Mouse (Mus musculus) hindbrain, embryonic 12.5 days (tissue): ENCODE measurements around the gene Pygm. TPM values are rescaled to one million over a fixed set of nuclear protein-coding genes. Genes with fewer than 3 reads are reported as not detected.

Experiments used
- ATAC-seq: fragments of 200-750 bp; cut with Nextera tagmentation; 2 replicates; pipeline ENCODE4 v1.8.0; 2017; ENCODE audit warnings: moderate TSS enrichment; ENCODE audit not compliant: low FRiP score
- H3K27ac ChIP-seq: fragments of 300-500 bp; sonication (generic); 2 replicates; pipeline ENCODE4 v1.5.1; 2016; ENCODE audit warnings: mild to moderate bottlenecking
- H3K27me3 ChIP-seq: fragments of 300-500 bp; sonication (generic); 2 replicates; pipeline ENCODE4 v1.6.1; 2016; ENCODE audit warnings: mild to moderate bottlenecking
- H3K36me3 ChIP-seq: fragments of 300-500 bp; sonication (generic); 2 replicates; pipeline ENCODE4 v1.6.1; 2016; ENCODE audit warnings: mild to moderate bottlenecking
- H3K4me1 ChIP-seq: fragments of 300-500 bp; sonication (generic); 2 replicates; pipeline ENCODE4 v1.6.1; 2016
- H3K4me2 ChIP-seq: fragments of 300-500 bp; sonication (generic); replicated peaks from 2 replicates; pipeline ENCODE4 v1.6.1; 2016; ENCODE audit warnings: mild to moderate bottlenecking
- H3K4me3 ChIP-seq: fragments of 300-500 bp; sonication (generic); 2 replicates; pipeline ENCODE4 v1.5.1; 2016; ENCODE audit warnings: mild to moderate bottlenecking
- H3K9ac ChIP-seq: fragments of 300-500 bp; sonication (generic); 2 replicates; pipeline ENCODE4 v1.6.1; 2016; ENCODE audit warnings: mild to moderate bottlenecking, moderate library complexity
- H3K9me3 ChIP-seq: fragments of 300-500 bp; sonication (generic); replicated peaks from 2 replicates; pipeline ENCODE4 v1.6.1; 2016; ENCODE audit warnings: mild to moderate bottlenecking
- WGBS: fragments of 180-500 bp; shearing (Covaris S2); methylation state at CpG from one replicate; pipeline ENCODE4 v1.1.7; 2016; 5-methylcytosine and 5-hydroxymethylcytosine counted together
- polyA plus RNA-seq: library from polyadenylated mRNA; unstranded; fragments of >200 nt; fragmentation: Nextera tagmentation; extraction: Ambion mirVana; gene quantifications from 2 replicates; pipeline ENCODE4 v1.2.1, GENCODE M21; 2016

Pygm gene
- polyA plus RNA-seq, 1 experiment from 2014 or later = 1.8 TPM

GRCm38 (mm10) chr19:6419805-6420310 lies 35.7 kb downstream of the Pygm start:
- H3K9me3 ChIP-seq = no peaks in the 10 kb centered on the region
- peaks cover 41% of the 10 kb centered on the region for H3K27me3 ChIP-seq
- peak overlapping the region; percentile 89 for H3K9ac ChIP-seq
- peak overlapping the region; percentile 94; the same call in 1 of the 2 replicates for H3K27ac ChIP-seq
- no peak for ATAC-seq
- 60% methylated on average over 9 of the region's 9 CpGs for WGBS
- H3K36me3 ChIP-seq = no peaks in the 10 kb centered on the region
- H3K4me3 ChIP-seq = peak overlapping the region; percentile 69
- peak overlapping the region; percentile 90 for H3K4me2 ChIP-seq
- H3K4me1 ChIP-seq = peaks cover 80% of the 10 kb centered on the region

- 50% methylated on average over 19 of the region's 19 CpGs for WGBS
- Histone ChIP-seq H3K4me2 (peak overlapping the region; percentile 90), H3K27me3 (peaks cover 45% of the 10 kb centered on the region), H3K9me3 (no peaks in the 10 kb centered on the region), H3K36me3 (no peaks in the 10 kb centered on the region), H3K4me1 (peaks cover 80% of the 10 kb centered on the region), H3K9ac (peak overlapping the region; percentile 89), H3K27ac (0 out of 2 replicates have a peak overlapping the region, but pooled peaks have one; percentile 9), H3K4me3 (peak overlapping the region; percentile 69)
- no peak for ATAC-seq
Observed at GRCm38 (mm10) chr19:6420481-6421210, 36.4 kb downstream of the Pygm start.

GRCm38 (mm10) chr19:6421211-6421590 lies 37.0 kb downstream of the Pygm start:
- ATAC-seq = no peak
- H3K27ac ChIP-seq = no peak overlapping the region
- H3K9me3 ChIP-seq = no peaks in the 10 kb centered on the region
- peaks cover 50% of the 10 kb centered on the region for H3K27me3 ChIP-seq
- peak overlapping the region; percentile 90 for H3K4me2 ChIP-seq
- peak overlapping the region; percentile 89; the same call in 1 of the 2 replicates for H3K9ac ChIP-seq
- H3K36me3 ChIP-seq = no peaks in the 10 kb centered on the region
- WGBS = 73% methylated on average over 9 of the region's 9 CpGs
- H3K4me3 ChIP-seq = 0 out of 2 replicates have a peak overlapping the region, but pooled peaks have one; percentile 69
- H3K4me1 ChIP-seq = peaks cover 80% of the 10 kb centered on the region

GRCm38 (mm10) chr19:6422014-6422413 lies 37.8 kb downstream of the Pygm start:
- H3K4me3 ChIP-seq = no peak overlapping the region
- H3K27ac ChIP-seq = no peak overlapping the region
- H3K4me1 ChIP-seq = peaks cover 79% of the 10 kb centered on the region
- H3K27me3 ChIP-seq = peaks cover 57% of the 10 kb centered on the region
- H3K36me3 ChIP-seq = no peaks in the 10 kb centered on the region
- WGBS = 73% methylated on average over 7 of the region's 7 CpGs
- H3K9ac ChIP-seq = no peak overlapping the region
- no peaks in the 10 kb centered on the region for H3K9me3 ChIP-seq
- H3K4me2 ChIP-seq = no peak overlapping the region
- ATAC-seq = no peak

- H3K36me3 ChIP-seq = peaks cover 3% of the 10 kb centered on the region; the same call in 1 of the 2 replicates
- H3K9me3 ChIP-seq = no peaks in the 10 kb centered on the region
- 87% methylated on average over 16 of the region's 16 CpGs for WGBS
- H3K27ac ChIP-seq = no peak overlapping the region
- H3K4me3 ChIP-seq = no peak overlapping the region
- ATAC-seq = no peak
- H3K9ac ChIP-seq = no peak overlapping the region
- no peak overlapping the region for H3K4me2 ChIP-seq
- H3K27me3 ChIP-seq = peaks cover 70% of the 10 kb centered on the region
- H3K4me1 ChIP-seq = peaks cover 79% of the 10 kb centered on the region
Observed at GRCm38 (mm10) chr19:6423241-6423640, 39.0 kb downstream of the Pygm start.

- Histone ChIP-seq H3K9ac (no peak overlapping the region), H3K27me3 (peaks cover 73% of the 10 kb centered on the region), H3K4me3 (no peak overlapping the region), H3K36me3 (peaks cover 11% of the 10 kb centered on the region; the same call in 1 of the 2 replicates), H3K4me1 (peaks cover 84% of the 10 kb centered on the region), H3K9me3 (no peaks in the 10 kb centered on the region), H3K4me2 (no peak overlapping the region), H3K27ac (peak overlapping the region; percentile 71)
- no peak for ATAC-seq
- WGBS = 54% methylated on average over 8 of the region's 8 CpGs
Observed at GRCm38 (mm10) chr19:6424137-6424881, 40.1 kb downstream of the Pygm start.

- H3K9ac ChIP-seq = no peak overlapping the region
- no peaks in the 10 kb centered on the region for H3K9me3 ChIP-seq
- peaks cover 74% of the 10 kb centered on the region for H3K27me3 ChIP-seq
- WGBS = 48% methylated on average over 5 of the region's 5 CpGs
- peak overlapping the region; percentile 25; the same call in 1 of the 2 replicates for H3K4me2 ChIP-seq
- H3K4me3 ChIP-seq = no peak overlapping the region
- H3K36me3 ChIP-seq = peaks cover 11% of the 10 kb centered on the region; the same call in 1 of the 2 replicates
- peaks cover 81% of the 10 kb centered on the region for H3K4me1 ChIP-seq
- H3K27ac ChIP-seq = peak overlapping the region; percentile 71
- peak; percentile 53 for ATAC-seq
Observed at GRCm38 (mm10) chr19:6425595-6425994, 41.4 kb downstream of the Pygm start.

GRCm38 (mm10) chr19:6426703-6427500 lies 42.7 kb downstream of the Pygm start:
- Histone ChIP-seq H3K4me2 (peak overlapping the region; percentile 67), H3K4me1 (peaks cover 78% of the 10 kb centered on the region), H3K9ac (no peak overlapping the region), H3K36me3 (peaks cover 11% of the 10 kb centered on the region; the same call in 1 of the 2 replicates), H3K9me3 (no peaks in the 10 kb centered on the region), H3K27me3 (peaks cover 63% of the 10 kb centered on the region), H3K4me3 (no peak overlapping the region), H3K27ac (peak overlapping the region; percentile 35; the same call in 1 of the 2 replicates)
- ATAC-seq = 0 out of 2 replicates have a peak, but pooled peaks have one; percentile 6
- WGBS = 19% methylated on average over 13 of the region's 13 CpGs

- peaks cover 11% of the 10 kb centered on the region; the same call in 1 of the 2 replicates for H3K36me3 ChIP-seq
Observed at GRCm38 (mm10) chr19:6427653-6428434, 43.6 kb downstream of the Pygm start.

GRCm38 (mm10) chr19:6428501-6429200 lies 44.5 kb downstream of the Pygm start:
- peaks cover 11% of the 10 kb centered on the region; the same call in 1 of the 2 replicates for H3K36me3 ChIP-seq
- peak overlapping the region; percentile 54 for H3K9ac ChIP-seq
- H3K9me3 ChIP-seq = no peaks in the 10 kb centered on the region
- under 1% methylated on average over 60 of the region's 60 CpGs for WGBS
- peak overlapping the region; percentile 67 for H3K4me2 ChIP-seq
- H3K4me1 ChIP-seq = peaks cover 69% of the 10 kb centered on the region
- H3K4me3 ChIP-seq = peak overlapping the region; percentile 37
- ATAC-seq = peak; percentile 46
- peaks cover 54% of the 10 kb centered on the region for H3K27me3 ChIP-seq
- no peak overlapping the region for H3K27ac ChIP-seq

More at GRCm38 (mm10) chr19:6427653-6428434, 43.6 kb downstream of the Pygm start:
- H3K4me2 ChIP-seq = peak overlapping the region; percentile 67
- H3K27me3 ChIP-seq = peaks cover 58% of the 10 kb centered on the region
- ATAC-seq = no peak
- no peak overlapping the region for H3K27ac ChIP-seq
- 1% methylated on average over 87 of the region's 94 CpGs for WGBS
- peak overlapping the region; percentile 37 for H3K4me3 ChIP-seq
- H3K4me1 ChIP-seq = peaks cover 70% of the 10 kb centered on the region
- no peaks in the 10 kb centered on the region for H3K9me3 ChIP-seq
- H3K9ac ChIP-seq = peak overlapping the region; percentile 54
